Mouse (Mus musculus) liver, postnatal 0 days (tissue): ENCODE data around the gene Dmrta1.
"Not testable (repeated sequence)": the region's sequence is repeated elsewhere in the genome, so short reads cannot be mapped to it uniquely, and the experiment has no call there.

ENCODE experiments used
- CTCF ChIP-seq: sonication (generic); IDR thresholded peaks from 2 replicates; pipeline ENCODE4 v1.5.1; 2016; ENCODE audit warnings: antibody characterized with exemption, low read depth
- EP300 ChIP-seq: IDR thresholded peaks from 2 replicates; pipeline ENCODE4 v1.6.1; 2016; ENCODE audit warnings: antibody characterized with exemption, low read depth, mild to moderate bottlenecking

DNA sequence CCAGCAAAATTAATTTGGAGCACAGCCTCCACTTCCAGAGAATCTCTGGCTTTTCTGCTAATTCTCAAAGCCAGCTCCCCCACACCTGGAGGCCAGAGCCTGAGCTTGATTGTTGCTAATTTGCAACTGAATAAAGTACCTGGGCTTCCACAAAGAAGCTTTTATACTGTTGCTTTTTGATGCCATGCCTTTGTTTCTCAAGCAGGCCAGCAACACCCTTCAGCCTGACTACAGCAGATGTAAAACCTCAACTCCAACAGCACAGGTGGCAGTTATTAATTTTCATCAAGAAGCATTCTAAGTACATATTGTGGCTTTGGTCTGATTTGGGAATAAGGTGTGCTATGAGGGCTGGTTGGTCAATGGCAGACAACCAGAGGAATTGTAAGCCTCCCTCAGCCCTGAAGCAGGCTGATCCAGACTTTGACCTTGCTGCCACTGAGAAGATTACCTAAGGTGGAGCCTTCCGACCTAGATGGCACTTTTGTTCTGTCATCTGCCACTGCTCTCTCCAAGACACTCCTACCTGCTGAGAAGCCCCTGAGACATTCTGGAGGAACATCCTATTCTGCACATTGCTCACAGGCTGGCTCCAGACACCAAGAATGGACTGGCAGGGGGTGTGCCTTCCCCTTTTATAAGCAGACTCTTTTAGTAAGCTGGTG, 44.4 kb downstream of the Dmrta1 start:
- not testable (repeated sequence) for TF ChIP-seq CTCF, EP300
